Mouse (Mus musculus): ENCODE measurements around the gene Gm49354. TPM values are rescaled to one million over a fixed set of nuclear protein-coding genes. Genes with fewer than 3 reads are reported as not detected.

Gene Gm49354
- polyA plus RNA-seq, 2 experiments = not detected

DNA sequence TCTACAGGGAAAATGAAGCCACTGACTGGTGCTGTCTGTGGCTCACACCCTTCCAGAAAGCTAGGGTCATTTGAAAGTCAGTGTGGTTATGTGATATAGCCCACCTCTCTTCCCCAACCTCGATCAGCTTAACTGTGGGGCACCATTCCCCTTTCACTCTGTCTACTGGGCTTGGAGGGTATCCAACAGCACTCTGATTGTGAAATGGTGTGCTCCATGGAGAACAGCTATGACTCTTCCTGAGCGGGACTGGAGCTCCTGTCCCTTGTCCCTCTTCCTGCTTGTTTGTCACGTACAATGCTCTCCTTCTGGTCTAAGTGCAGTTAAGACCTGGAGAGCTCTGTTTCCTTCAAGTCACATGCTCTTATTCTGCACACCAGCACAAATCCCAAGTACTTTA lies 6.9 kb downstream of the Gm49354 start:
- H3K4me1 ChIP-seq (ENCODE audit: control insufficient read depth, insufficient read depth, low read length) = peaks cover 6% of the 10 kb centered on the region; the same call in 1 of the 2 replicates
- no peaks in the 10 kb centered on the region for H3K9me3 ChIP-seq (ENCODE audit: control insufficient read depth, low read length)
- no peak for ATAC-seq (ENCODE audit: low FRiP score, low read depth)
- H3K27ac ChIP-seq (replicated peaks; ENCODE audit: low read depth, low read length) = no peak overlapping the region
- peaks cover 77% of the 10 kb centered on the region for H3K36me3 ChIP-seq (ENCODE audit: control insufficient read depth, insufficient read depth, low read length)
- TF ChIP-seq POLR2A (IDR thresholded peaks at IDR 0.05; ENCODE audit: borderline replicate concordance, extremely low read depth, insufficient read depth, insufficient read length) = no peak
- no peaks in the 10 kb centered on the region for H3K27me3 ChIP-seq (ENCODE audit: control insufficient read depth, insufficient read depth, low read length)
- 88% methylated on average over 3 of the region's 3 CpGs for WGBS
- no peak for DNase-seq (ENCODE audit: low spot score)
- H3K4me3 ChIP-seq (replicated peaks; ENCODE audit: low read length) = no peak overlapping the region
- no peak overlapping the region for H3K4me2 ChIP-seq (replicated peaks; ENCODE audit: low read depth, low read length, severe bottlenecking)
- H3K9ac ChIP-seq (ENCODE audit: low read depth, low read length, severe bottlenecking) = no peak overlapping the region

DNA sequence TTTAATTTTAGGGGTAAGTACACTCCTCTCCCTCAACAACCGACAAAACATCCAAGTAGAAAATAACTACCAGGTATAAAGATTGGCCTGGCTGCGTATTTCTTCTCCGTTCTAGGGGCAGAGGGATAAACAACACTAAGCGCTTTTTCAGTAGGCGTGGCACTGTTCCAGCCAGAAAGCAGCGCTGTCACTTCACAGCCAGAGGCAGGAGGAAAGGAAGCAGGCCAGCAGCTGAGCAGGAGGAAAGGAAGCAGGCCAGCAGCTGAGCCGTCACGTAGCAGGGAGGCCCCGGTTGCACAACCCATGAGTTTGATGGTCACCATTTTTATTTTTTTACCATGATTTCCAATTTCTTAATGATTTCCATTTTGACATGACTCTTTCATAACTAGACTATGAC lies 10.8 kb downstream of the Gm49354 start:
- H3K27me3 ChIP-seq (ENCODE audit: control insufficient read depth, insufficient read depth, low read length) = no peaks in the 10 kb centered on the region
- peak; percentile 59 for DNase-seq (ENCODE audit: low spot score)
- WGBS = 62% methylated on average over 9 of the region's 9 CpGs
- no peaks in the 10 kb centered on the region for H3K9me3 ChIP-seq (ENCODE audit: control insufficient read depth, low read length)
- 0 out of 2 replicates have a peak overlapping the region, but pooled peaks have one; percentile 88 for H3K9ac ChIP-seq (ENCODE audit: low read depth, low read length, severe bottlenecking)
- TF ChIP-seq POLR2A (IDR thresholded peaks at IDR 0.05; ENCODE audit: borderline replicate concordance, extremely low read depth, insufficient read depth, insufficient read length) = no peak
- 0 out of 2 replicates have a peak overlapping the region, but pooled peaks have one; percentile 86 for H3K4me2 ChIP-seq (replicated peaks; ENCODE audit: low read depth, low read length, severe bottlenecking)
- no peak for ATAC-seq (ENCODE audit: low FRiP score, low read depth)
- H3K27ac ChIP-seq (replicated peaks; ENCODE audit: low read depth, low read length) = peak overlapping the region; percentile 98
- no peak overlapping the region for H3K4me3 ChIP-seq (replicated peaks; ENCODE audit: low read length)
- peaks cover 31% of the 10 kb centered on the region for H3K4me1 ChIP-seq (ENCODE audit: control insufficient read depth, insufficient read depth, low read length)
- peaks cover 40% of the 10 kb centered on the region for H3K36me3 ChIP-seq (ENCODE audit: control insufficient read depth, insufficient read depth, low read length)

GRCm38 (mm10) chr13:59770847-59771246 lies 11.2 kb downstream of the Gm49354 start:
- Histone ChIP-seq H3K27ac (replicated peaks; ENCODE audit: low read depth, low read length) (peak overlapping the region; percentile 98), H3K4me1 (ENCODE audit: control insufficient read depth, insufficient read depth, low read length) (peaks cover 34% of the 10 kb centered on the region), H3K9ac (ENCODE audit: low read depth, low read length, severe bottlenecking) (peak overlapping the region; percentile 88; the same call in 1 of the 2 replicates), H3K9me3 (ENCODE audit: control insufficient read depth, low read length) (no peaks in the 10 kb centered on the region), H3K4me3 (replicated peaks; ENCODE audit: low read length) (peak overlapping the region; percentile 86), H3K36me3 (ENCODE audit: control insufficient read depth, insufficient read depth, low read length) (peaks cover 36% of the 10 kb centered on the region), H3K4me2 (replicated peaks; ENCODE audit: low read depth, low read length, severe bottlenecking) (peak overlapping the region; percentile 86), H3K27me3 (ENCODE audit: control insufficient read depth, insufficient read depth, low read length) (no peaks in the 10 kb centered on the region)
- no peak for ATAC-seq (ENCODE audit: low FRiP score, low read depth)
- no peak for TF ChIP-seq POLR2A (IDR thresholded peaks at IDR 0.05; ENCODE audit: borderline replicate concordance, extremely low read depth, insufficient read depth, insufficient read length)
- DNase-seq (ENCODE audit: low spot score) = no peak
- 68% methylated on average over 9 of the region's 9 CpGs for WGBS

DNA sequence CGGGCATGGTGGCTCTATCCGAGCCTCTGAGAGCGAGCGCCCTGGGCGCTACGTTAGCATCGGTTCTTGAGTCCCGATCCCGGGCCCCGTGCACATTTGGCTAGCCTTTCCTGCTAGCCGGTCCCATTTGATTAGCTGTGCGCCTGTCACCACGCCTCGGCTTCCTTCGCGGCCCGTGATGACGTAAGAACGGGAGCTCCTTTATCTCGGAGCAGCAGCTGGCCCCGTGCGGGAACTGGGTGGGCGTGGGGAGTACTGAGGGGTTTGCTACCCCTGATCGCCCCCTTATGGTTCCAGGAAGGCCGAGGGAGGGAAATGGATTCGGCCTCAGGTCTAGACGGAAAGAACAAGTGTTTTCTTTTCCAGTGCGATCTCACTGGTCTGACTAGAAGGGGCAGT lies 11.9 kb downstream of the Gm49354 start:
- 0% methylated on average over 28 of the region's 28 CpGs for WGBS
- TF ChIP-seq POLR2A (IDR thresholded peaks at IDR 0.05; ENCODE audit: borderline replicate concordance, extremely low read depth, insufficient read depth, insufficient read length) = 0 out of 2 replicates have a peak, but pooled peaks have one; percentile 13
- H3K9me3 ChIP-seq (ENCODE audit: control insufficient read depth, low read length) = no peaks in the 10 kb centered on the region
- peak overlapping the region; percentile 98 for H3K27ac ChIP-seq (replicated peaks; ENCODE audit: low read depth, low read length)
- H3K9ac ChIP-seq (ENCODE audit: low read depth, low read length, severe bottlenecking) = peak overlapping the region; percentile 88
- peak overlapping the region; percentile 86 for H3K4me2 ChIP-seq (replicated peaks; ENCODE audit: low read depth, low read length, severe bottlenecking)
- peak overlapping the region; percentile 86 for H3K4me3 ChIP-seq (replicated peaks; ENCODE audit: low read length)
- H3K4me1 ChIP-seq (ENCODE audit: control insufficient read depth, insufficient read depth, low read length) = peaks cover 36% of the 10 kb centered on the region
- DNase-seq (ENCODE audit: low spot score) (peak; percentile 86), ATAC-seq (ENCODE audit: low FRiP score, low read depth) (peak; percentile 82)
- H3K36me3 ChIP-seq (ENCODE audit: control insufficient read depth, insufficient read depth, low read length) = peaks cover 30% of the 10 kb centered on the region
- H3K27me3 ChIP-seq (ENCODE audit: control insufficient read depth, insufficient read depth, low read length) = no peaks in the 10 kb centered on the region

GRCm38 (mm10) chr13:59769296-59770163 lies 12.5 kb downstream of the Gm49354 start, which contains the start of gene Isca1:
Isca1 (minus strand) TSS chr13:59769810.
- H3K27me3 ChIP-seq (ENCODE audit: control insufficient read depth, insufficient read depth, low read length) = no peaks in the 10 kb centered on the region
- H3K4me1 ChIP-seq (ENCODE audit: control insufficient read depth, insufficient read depth, low read length) = peaks cover 36% of the 10 kb centered on the region
- ATAC-seq (ENCODE audit: low FRiP score, low read depth) (peak; percentile 96), DNase-seq (ENCODE audit: low spot score) (peak; percentile 96)
- H3K4me3 ChIP-seq (replicated peaks; ENCODE audit: low read length) = peak within 1 kb of the TSS; percentile 86
- TF ChIP-seq POLR2A (IDR thresholded peaks at IDR 0.05; ENCODE audit: borderline replicate concordance, extremely low read depth, insufficient read depth, insufficient read length) = 0 out of 2 replicates have a peak, but pooled peaks have one; percentile 12
- peak within 1 kb of the TSS; percentile 98 for H3K27ac ChIP-seq (replicated peaks; ENCODE audit: low read depth, low read length)
- peak within 1 kb of the TSS; percentile 88 for H3K9ac ChIP-seq (ENCODE audit: low read depth, low read length, severe bottlenecking)
- under 1% methylated on average over 78 of the region's 91 CpGs for WGBS
- H3K4me2 ChIP-seq (replicated peaks; ENCODE audit: low read depth, low read length, severe bottlenecking) = peak within 1 kb of the TSS; percentile 86
- peaks cover 25% of the 10 kb centered on the region for H3K36me3 ChIP-seq (ENCODE audit: control insufficient read depth, insufficient read depth, low read length)
- no peaks in the 10 kb centered on the region for H3K9me3 ChIP-seq (ENCODE audit: control insufficient read depth, low read length)

All from limb, embryonic 14.5 days (tissue).